Mouse (Mus musculus) cerebellum, postnatal 4 days (tissue): ENCODE results near the gene Shisa5.

Experiments used
- DNase-seq, 2 experiments: peaks; one replicate each; pipeline ENCODE4 v3.0.0; 2022; ENCODE audit warnings: low spot score in 2 of 2, mixed read lengths in 1 of 2

The Shisa5 gene

GRCm38 (mm10) chr9:109053851-109054250, 15.5 kb downstream of the Shisa5 start:
- no peak for DNase-seq

DNA sequence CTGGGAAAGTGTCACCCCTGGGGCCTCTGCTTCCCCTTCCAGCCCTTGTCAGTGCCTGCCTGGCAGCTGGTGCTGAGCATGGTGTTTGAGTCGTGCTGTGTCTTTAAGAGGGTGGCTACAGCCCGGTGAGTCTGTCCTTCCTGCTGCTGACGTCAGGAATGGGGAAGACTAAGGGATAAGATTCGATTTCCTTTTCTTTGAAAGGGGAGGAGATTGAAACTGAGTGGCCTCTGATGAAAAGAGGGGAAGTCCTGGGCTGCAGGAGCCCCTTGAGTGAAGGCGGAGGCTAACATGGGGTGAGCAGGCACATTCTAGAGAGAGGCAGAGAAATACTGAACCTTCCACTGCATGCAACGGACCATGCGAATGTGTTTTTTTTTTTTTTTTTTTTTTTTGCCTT, 16.3 kb downstream of the Shisa5 start:
- no peak for DNase-seq

DNA sequence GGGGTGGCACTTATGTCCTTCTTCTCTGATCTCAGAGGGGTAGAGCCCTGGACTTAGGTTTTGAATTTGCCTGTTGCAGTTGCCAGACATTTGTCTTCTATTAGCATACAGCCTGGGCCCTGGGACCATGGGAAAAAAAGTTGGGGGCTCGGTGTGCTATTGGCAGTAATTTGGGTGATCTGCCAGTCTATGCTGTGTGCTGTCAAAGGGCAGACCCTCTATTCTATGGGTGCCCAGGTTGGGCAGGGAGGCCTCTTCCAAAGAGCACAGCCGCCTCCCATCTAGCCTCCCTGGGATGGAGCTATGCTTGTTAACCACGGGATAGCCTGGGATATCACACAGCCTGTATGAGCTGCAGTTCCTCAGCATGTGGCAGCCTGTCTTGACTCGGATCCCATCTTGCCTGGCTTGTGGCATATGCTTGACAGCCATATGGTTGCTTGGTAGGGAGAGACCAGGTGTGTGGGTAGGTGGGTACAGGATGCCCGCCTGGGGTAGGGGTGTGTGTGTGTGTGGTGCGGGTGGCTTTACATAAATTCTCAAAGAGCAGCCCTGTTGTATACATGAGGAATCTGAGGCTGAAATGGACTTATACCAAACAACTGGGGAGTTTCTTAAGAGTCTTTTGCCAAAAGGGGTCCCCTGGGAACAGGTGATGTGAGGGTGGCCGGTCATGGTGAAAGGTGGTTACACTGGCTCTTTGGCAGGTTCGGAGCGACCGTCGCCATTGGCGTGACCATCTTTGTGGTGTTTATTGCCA, 17.1 kb downstream of the Shisa5 start:
- DNase-seq = no peak

DNA sequence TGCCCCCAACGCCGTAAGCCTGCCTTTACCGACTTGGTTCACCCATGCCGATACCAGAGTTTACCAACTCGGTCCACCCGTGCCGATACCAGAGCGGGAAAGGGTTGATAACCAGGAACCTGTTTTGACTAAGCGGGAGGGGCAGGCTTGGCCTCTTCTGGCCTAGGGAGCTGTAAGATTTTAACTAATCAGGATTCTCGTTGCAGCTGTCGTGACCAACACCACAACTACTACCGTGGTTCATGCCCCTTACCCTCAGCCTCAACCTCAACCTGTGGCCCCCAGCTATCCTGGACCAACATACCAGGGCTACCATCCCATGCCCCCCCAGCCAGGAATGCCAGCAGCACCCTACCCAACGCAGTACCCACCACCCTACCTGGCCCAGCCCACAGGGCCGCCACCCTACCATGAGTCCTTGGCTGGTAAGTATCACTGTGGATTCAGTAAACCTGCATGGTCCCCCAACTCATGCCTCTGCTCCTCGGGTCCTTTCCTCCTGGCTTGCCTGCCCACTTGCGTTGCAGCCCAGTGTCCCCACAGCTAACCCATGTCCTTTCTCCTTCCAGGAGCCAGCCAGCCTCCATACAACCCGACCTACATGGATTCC, 17.8 kb downstream of the Shisa5 start:
- DNase-seq = no peak

- DNase-seq = no peak
These were observed 18.6 kb downstream of the Shisa5 start for GRCm38 (mm10) chr9:109056916-109057315.

DNA sequence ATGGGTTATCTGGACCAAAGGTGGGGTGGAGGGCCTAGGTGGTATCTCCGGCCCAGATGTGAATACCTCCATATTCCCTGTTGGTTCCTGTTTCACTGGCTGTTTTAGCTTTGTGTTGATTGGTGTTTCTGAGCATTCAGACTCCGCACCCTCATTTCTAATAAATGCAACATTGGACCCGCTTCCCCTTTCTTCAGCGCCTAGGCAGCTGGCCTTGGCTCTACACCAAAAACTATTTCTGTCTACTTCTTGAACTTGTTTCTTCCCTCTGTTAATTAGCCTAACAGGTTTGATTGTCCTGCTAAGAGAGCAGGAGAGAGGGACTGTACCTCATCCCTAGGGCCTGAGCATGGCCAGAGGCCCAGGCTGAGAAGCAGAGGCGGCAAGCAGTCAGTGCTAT, 19.2 kb downstream of the Shisa5 start:
- no peak for DNase-seq

- no peak for DNase-seq
These were observed 19.8 kb downstream of the Shisa5 start for GRCm38 (mm10) chr9:109058006-109058765.

GRCm38 (mm10) chr9:109059136-109059903, 21.0 kb downstream of the Shisa5 start, which contains the start of gene Trex1:
Gene Trex1, minus strand, starts transcription at chr9:109059734.
- peak; percentile 79 to 89 for DNase-seq

- no peak for DNase-seq
These were observed 22.0 kb downstream of the Shisa5 start for GRCm38 (mm10) chr9:109060184-109060897.

DNA sequence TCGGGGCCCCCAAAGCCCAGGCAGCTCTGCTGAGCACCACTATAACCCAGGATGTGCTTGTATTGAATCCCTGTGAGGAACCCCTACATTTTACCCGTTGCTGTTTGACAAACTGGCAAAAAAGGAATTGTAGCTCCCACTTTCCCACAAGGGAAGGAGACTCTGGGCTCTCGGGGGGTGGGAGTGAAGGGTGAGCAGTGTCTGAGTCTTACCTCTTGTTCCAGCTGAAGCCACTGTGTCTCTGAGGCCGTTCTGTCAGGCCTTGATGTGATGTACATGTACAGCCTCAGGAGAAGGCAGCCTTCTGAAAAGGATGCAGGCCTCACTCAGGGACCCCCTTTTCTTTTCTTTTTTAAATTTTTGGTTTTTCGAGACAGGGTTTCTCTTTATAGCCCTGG, 22.5 kb downstream of the Shisa5 start:
- no peak for DNase-seq

DNA sequence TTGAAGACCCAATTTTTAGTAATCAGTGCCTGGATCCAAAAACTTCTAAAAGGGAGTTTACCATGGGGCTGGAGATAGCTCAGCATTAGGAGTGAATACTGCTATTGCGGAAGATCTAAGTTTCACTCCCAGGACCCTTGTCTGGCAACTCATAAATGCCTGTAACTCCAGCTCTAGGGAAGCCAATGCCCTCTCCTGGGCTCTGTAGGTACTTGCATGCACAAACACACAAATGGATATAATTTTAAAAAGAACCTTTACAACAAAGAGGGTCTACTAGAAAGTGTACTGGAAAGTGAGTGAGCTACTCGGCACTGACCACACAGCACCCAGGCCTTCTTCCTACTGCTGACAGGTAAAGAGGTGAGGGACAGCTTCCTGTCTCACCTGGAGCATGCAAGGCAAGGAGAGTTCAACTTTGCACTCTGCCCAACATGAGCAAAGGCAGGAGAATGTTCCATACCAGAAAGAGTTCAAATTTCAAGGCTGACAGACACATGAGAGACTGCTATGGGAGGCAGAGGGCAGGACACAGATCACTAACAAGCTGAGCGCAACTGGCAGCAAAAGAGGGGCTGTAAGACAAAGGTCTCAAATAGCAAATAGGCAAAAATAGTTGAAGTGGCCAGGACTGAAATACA, 29.9 kb downstream of the Shisa5 start:
- no peak for DNase-seq

DNA sequence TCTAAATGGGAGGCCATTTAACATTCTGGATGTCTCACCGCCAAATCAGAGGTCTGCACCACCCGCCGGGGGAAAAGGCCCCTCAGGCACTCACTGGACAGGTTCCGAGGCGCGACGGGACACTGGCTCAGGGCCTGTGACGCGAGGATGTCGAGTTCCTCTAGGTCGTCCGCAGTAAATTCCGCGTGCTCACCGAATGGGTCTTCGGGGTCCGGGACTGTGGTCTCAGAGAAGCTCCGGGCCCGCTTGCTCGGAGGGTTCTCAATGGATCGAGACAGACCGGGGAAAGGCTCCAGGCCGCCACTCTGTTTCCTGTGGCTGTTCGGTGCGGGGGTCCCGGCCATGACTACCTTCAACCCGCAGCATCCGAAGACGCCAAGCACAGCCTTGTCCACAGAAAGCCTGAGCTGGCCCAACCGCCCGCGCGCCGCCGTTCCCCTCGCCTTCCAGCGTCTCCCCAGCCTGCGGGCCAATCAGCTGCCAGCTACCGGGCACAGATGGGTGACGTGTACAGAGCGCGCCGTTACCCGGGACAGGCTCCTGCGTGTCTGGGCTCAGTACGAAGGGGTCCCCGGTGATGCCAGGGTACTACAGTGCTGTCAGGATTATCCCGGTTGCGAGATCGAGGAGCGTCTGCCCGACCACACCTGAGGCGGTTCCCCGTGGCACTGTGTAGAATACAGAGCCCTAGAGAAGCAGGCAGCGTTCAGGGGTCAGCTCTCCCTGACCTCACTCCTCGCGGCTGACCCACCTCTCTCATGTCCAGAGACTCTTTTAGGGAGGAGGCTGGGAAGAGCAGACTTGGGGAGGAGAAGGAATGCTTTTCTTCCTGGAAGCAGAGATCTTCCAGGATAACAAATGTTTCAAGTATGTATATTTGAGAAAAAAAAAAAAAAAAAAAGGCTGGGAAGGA, 35.6 kb downstream of the Shisa5 start, which contains the start of gene Atrip:
TSS of gene Atrip (minus strand) at position 464 of the 913 bp plus-strand sequence.
- peak; percentile 86 to 91 for DNase-seq

GRCm38 (mm10) chr9:109080516-109080915, 42.2 kb downstream of the Shisa5 start:
- DNase-seq = no peak

DNA sequence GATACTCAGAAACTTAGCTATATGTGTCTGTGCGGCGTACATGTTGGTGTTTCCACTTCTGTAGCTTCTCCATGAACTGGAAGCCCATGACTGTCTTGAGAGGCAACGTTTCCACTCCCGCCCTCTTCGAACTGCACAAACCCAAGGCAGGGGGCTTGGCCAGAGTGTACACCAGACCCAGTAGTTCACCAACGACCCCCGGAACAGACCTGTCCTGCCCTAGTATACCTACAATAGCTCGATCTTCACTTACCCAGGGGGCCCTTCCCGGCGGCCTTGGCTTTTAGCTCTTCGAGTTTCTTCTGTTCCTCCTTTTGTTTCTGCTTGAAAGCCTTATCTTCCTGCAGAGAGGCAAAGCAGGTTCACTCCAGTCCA, 43.4 kb downstream of the Shisa5 start:
- no peak for DNase-seq

GRCm38 (mm10) chr9:109082124-109082800, 43.9 kb downstream of the Shisa5 start, which contains the start of the genes Ccdc51 and Tma7:
Gene Ccdc51, plus strand, starts transcription at chr9:109082493.
Gene Tma7, minus strand, starts transcription at chr9:109082587.
- DNase-seq = peak in 1 of 2 experiments; percentile 77

DNA sequence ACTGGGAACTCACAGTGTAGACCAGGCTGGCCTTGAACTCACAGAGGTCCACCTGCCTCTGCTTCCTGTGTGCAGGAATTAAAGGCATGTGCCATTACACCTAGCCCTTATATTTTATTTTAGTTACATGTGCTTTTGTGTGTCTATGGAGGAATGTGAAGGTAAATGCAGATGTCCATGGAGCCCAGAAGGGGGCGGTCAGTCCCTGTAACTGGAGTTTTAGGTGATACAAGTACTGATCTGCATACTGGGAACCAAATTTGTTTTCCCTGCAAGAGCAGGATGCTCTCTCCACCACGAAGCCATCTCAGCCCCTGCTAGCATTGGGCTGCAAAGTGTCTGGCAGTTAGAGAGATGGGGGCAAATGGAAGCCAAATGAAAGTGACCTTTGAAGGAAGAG, 46.6 kb downstream of the Shisa5 start:
- DNase-seq = no peak

DNA sequence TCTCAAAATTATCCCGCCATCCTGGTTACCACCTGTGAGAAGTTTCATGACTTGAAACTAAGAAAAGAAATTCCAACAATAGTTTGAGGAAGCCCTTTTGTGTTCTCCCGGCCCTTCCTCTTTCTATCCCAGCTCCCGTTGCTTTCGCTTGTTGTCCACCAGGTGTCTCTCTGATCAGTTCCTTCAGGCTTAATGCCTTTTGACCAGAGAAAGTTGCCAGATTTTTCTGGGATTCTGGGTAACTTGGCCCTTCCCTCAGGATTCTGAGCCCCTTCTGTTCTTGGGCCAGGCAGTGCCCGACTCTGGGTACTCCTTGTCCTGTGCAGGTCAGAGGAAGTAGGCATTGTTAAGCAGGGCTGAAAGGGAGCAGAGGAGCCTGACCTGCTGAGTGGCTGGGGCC, 49.6 kb downstream of the Shisa5 start:
- DNase-seq = peak in 1 of 2 experiments; percentile 54

GRCm38 (mm10) chr9:109090446-109090845, 52.1 kb downstream of the Shisa5 start:
- DNase-seq = no peak

DNA sequence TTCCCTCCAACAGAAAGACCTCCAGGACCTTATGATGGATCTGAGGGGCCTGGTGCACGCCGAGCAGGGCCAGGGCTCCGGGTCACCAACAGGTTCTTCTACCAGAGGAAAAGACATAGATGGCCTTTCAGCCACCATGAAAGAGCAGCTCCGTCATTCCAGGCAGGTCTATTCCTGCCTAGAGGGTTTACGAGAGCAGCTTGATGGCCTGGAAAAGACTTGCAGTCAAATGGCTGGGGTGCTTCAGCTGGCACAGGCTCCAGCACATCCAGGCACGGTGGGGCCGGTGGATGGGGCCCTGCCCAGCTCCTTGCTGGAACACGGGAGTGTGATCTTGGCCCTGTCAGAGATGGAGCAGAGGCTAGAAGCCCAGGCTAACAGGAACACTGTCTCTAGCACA, 53.4 kb downstream of the Shisa5 start:
- no peak for DNase-seq
